Mouse (Mus musculus): ENCODE data around the gene Sec23b.

Gene Sec23b

GRCm38 (mm10) chr2:144613956-144614355 is 57.9 kb downstream of the Sec23b start:
- DNase-seq, result no peak

GRCm38 (mm10) chr2:144617074-144617874 is 61.2 kb downstream of the Sec23b start:
- no peak for DNase-seq

GRCm38 (mm10) chr2:144621491-144621890 is 65.5 kb downstream of the Sec23b start:
- no peak for DNase-seq

GRCm38 (mm10) chr2:144633551-144633950 is 77.5 kb downstream of the Sec23b start:
- DNase-seq, result no peak

- no peak for DNase-seq
These were observed 78.2 kb downstream of the Sec23b start for GRCm38 (mm10) chr2:144634231-144634630.

- no peak for DNase-seq
These were observed 78.7 kb downstream of the Sec23b start for GRCm38 (mm10) chr2:144634729-144635128.

GRCm38 (mm10) chr2:144635644-144636320 is 79.8 kb downstream of the Sec23b start:
- DNase-seq, result peak; percentile 52 to 68

- no peak for DNase-seq
These were observed 81.2 kb downstream of the Sec23b start for GRCm38 (mm10) chr2:144637204-144637603.

GRCm38 (mm10) chr2:144637671-144638395 is 81.8 kb downstream of the Sec23b start:
- DNase-seq, result no peak

- peak; percentile 18 to 39 for DNase-seq
These were observed 82.7 kb downstream of the Sec23b start for GRCm38 (mm10) chr2:144638719-144639118.

- no peak for DNase-seq
These were observed 84.1 kb downstream of the Sec23b start for GRCm38 (mm10) chr2:144640101-144640500.

All from lung, postnatal 4 days (tissue).